Mouse (Mus musculus) embryonic fibroblast, embryonic 13.5 days (primary cell): ENCODE results near the gene Prdm13. TPM values are rescaled to one million over a fixed set of nuclear protein-coding genes. Genes with fewer than 3 reads are reported as not detected.

ENCODE experiments used
- H3K27ac ChIP-seq: 2 replicates; pipeline ENCODE4 v1.5.1; 2012; ENCODE audit warnings: low read length, control low read depth, inconsistent platforms; ENCODE audit not compliant: insufficient read depth
- H3K4me1 ChIP-seq: 2 replicates; pipeline ENCODE4 v1.6.1; 2011; ENCODE audit warnings: low read length; ENCODE audit not compliant: control insufficient read depth, insufficient read depth
- H3K4me3 ChIP-seq: 2 replicates; pipeline ENCODE4 v1.5.1; 2011; ENCODE audit warnings: mild to moderate bottlenecking, control low read depth, low read length; ENCODE audit not compliant: insufficient read depth
- CTCF ChIP-seq: IDR thresholded peaks from 2 replicates; pipeline ENCODE4 v1.5.1; 2011; ENCODE audit warnings: mild to moderate bottlenecking, control low read depth, low read length, moderate library complexity, borderline replicate concordance; ENCODE audit not compliant: insufficient read depth
- POLR2A ChIP-seq: IDR thresholded peaks from 2 replicates; pipeline ENCODE4 v1.6.1; 2011; ENCODE audit warnings: low read depth, mild to moderate bottlenecking, control low read depth, low read length, moderate library complexity
- polyA plus RNA-seq: library from polyadenylated mRNA; stranded (reverse); fragments of >200 nt; gene quantifications from 2 replicates; pipeline ENCODE4 v1.2.4, GENCODE M21; 2011; ENCODE audit warnings: low read depth; ENCODE audit not compliant: missing spikeins, insufficient read length

The Prdm13 gene
- polyA plus RNA-seq, 1 experiment: not detected

DNA sequence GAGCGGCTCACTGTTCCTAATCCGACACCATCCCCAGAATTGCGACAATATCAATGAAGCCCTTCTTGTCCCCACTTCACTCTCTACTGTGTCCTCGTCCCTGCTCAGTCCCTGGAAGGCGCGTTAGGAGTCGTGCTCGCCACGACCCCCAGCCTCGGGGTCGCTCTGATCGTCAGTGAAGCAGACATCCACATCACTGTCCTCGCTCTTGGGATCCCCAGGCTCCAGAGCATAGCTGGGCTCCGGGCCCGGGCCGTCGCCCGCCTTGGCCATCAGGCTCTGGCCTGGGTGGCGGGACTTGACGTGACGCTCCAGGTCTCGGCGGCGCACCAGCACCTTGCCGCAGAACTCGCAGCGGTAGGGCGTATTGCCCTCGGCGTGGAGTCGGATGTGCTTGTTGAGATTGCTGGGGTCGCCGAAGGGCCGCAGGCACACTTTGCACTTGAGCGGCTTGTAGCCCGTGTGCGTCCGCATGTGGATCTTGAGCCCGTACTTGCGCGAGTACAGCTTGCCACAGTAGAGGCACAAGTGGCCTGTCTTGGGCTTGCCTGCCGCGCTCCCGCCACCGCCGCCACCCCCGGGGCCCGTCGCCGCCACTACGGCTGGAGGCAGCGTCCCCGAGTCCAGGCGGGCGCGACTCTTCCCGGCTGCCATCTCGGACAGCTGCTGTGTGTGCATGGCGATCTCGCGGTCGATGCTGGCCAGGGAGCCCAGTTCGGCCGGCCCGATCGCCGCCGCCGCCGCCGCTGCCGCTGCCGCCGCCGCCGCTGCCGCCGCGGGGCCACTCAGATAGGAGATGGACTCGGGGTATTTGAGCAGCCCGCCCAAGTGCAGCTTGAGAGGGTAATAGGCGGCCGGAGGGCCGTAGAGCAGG, 7.4 kb downstream of the Prdm13 start:
- Histone ChIP-seq H3K27ac (no peak overlapping the region), H3K4me3 (peak overlapping the region; percentile 21; the same call in 1 of the 2 replicates), H3K4me1 (no peaks in the 10 kb centered on the region)
- TF ChIP-seq POLR2A (no peak), CTCF (no peak)

DNA sequence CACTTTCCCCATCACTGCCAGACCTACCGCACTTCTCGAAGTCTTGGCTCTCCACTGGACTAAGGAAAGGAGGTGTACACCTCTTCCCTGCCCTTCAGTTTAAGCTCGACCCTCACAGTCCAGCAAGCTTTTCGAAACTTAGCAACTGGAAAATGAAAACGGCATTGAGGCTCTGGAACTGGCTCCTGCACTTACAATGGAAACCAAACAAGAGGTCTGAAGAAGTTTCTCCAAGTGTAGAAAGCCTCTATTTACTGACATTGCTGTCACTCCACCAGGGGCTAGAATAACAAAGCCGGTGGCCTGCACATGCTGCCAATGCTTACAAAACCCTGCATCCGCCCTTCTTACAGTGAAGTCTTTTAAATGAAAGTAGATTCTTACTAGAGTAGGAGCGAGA, 11.1 kb downstream of the Prdm13 start:
- no peaks in the 10 kb centered on the region for H3K4me1 ChIP-seq
- H3K27ac ChIP-seq: no peak overlapping the region
- H3K4me3 ChIP-seq: no peak overlapping the region
- no peak for TF ChIP-seq CTCF
- TF ChIP-seq POLR2A: no peak

DNA sequence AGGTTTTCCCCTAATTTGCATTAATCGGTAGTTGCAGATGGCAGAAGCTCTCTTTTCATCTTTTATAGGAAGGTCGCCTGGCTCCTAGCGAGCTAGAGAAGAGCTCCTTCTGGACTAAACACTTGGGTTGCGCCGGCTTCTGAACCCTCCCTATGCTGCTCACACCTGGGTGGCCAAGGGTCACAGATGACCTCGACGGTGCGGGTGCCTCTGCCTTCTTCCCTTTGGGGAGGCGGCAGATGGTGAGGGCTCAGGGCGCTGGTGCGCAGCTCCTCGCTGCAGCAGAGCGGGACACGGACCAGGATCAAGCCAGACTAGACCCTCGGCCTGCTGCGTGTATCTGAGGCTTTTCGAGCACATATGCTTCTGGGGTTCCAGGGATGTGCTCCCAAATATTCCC, 11.7 kb downstream of the Prdm13 start:
- TF ChIP-seq CTCF: no peak
- no peak for TF ChIP-seq POLR2A
- Histone ChIP-seq H3K27ac (no peak overlapping the region), H3K4me3 (no peak overlapping the region), H3K4me1 (no peaks in the 10 kb centered on the region)

DNA sequence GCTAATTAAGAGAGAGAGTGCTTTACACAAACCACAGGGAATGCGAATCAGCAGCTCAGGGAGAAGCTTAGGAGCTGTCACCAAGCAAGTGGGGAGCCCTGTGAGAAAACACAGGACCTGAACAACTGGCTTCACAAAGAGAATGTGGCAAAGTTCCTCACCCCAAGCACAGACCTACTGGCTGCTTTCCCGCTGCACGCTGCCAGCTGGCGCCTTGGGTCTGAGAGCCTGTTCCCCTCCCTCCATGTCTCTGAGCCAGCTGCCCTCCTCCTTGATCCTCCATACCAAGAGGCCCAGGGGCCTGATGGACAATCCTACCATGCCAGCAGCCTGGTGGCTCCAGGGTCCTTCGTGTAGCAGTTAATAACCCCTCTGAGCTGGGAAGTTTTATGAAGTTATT, 19.8 kb downstream of the Prdm13 start:
- no peak overlapping the region for H3K27ac ChIP-seq
- no peak overlapping the region for H3K4me3 ChIP-seq
- no peaks in the 10 kb centered on the region for H3K4me1 ChIP-seq
- TF ChIP-seq POLR2A (no peak), CTCF (no peak)

DNA sequence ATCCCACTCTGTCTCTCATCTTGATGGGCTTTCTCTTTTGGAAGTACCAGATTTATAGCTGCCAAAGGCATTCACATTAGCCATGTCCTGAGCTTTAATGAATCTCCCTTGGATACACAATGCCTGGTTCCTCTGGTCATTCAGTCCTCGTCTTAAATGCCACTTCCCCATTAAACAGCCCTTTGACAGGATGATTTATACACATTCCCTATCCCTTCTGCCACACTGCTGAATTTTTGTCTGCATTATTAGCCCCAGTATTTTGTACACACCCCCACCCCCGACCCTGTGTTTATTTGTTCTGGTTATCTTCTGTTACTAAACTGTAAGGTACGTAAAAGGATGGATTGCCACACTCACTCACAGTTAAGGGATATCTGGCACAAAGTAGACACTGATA, 27.6 kb downstream of the Prdm13 start:
- no peak for TF ChIP-seq CTCF
- no peak for TF ChIP-seq POLR2A
- Histone ChIP-seq H3K4me3 (no peak overlapping the region), H3K27ac (no peak overlapping the region), H3K4me1 (no peaks in the 10 kb centered on the region)

DNA sequence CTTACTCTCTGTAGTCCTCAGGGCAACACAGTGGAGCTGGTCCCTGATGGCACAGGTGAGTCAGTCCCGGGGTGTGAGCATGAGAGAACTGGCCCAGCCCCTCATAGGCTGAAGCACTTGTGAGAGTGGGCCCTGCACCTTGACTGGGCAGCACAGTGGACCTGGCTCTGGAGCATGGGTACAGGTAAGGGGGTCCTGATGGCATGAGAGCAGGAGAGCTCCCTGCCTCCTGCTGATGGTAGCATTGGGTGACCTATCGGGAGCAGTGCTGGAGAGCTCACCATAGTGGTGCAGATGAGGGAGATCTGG, 56.5 kb downstream of the Prdm13 start:
- H3K4me3 ChIP-seq: no peak overlapping the region
- H3K4me1 ChIP-seq: no peaks in the 10 kb centered on the region
- no peak overlapping the region for H3K27ac ChIP-seq
- no peak for TF ChIP-seq POLR2A
- TF ChIP-seq CTCF: no peak

DNA sequence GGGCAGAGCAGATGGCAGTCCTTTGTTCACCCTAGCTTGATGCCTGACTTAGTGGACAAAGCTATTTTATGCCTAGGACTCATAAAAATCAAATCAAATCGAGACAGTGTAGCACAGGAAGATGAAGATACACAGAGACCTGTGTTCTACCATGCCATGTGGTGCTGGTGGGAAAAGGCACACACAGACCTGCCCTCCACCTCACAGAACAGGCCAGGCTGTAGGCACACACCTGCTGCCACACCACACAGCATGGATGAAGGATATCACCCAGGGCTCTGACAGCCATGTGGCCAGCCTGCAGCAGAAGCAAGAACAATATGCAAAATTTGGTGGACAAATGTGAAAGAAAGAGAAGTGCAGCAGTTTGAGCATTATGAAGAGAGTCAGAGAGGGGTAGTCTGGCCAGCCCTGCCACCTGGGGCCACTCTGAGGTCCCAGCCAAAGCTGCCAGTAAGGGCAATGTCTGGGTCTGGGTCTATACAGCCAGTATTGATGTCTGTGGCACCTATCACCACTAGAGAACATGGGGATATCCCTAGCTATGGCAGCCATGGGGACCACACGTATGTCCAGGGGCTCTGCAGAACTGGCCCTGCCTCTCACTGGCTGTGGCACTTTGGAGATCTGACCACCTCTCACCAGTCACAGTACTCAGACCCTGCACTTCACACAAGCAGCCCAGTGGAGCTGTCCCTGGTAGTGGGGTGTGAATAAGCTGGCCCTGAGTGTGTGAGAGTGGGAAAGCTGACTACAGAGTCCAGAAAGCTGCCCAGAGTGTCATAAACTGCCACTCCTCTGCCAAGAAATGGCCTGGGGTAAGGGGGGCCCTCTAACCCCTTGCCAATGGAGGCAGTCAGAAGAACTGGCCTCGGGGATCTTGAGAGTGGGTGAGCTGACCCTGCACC, 57.1 kb downstream of the Prdm13 start:
- Histone ChIP-seq H3K27ac (no peak overlapping the region), H3K4me3 (no peak overlapping the region), H3K4me1 (no peaks in the 10 kb centered on the region)
- no peak for TF ChIP-seq POLR2A
- no peak for TF ChIP-seq CTCF

Other genes starting within 250 kb of the Prdm13 start
- gene Ccnc, start 41.7 kb upstream of the Prdm13 start, polyA plus RNA-seq: 45.0 and 49.6 TPM in 2 replicates
- 23.9 and 24.6 TPM in 2 replicates for gene Usp45, start 81.2 kb upstream of the Prdm13 start, polyA plus RNA-seq
- gene Tstd3, start 81.2 kb upstream of the Prdm13 start, polyA plus RNA-seq: 15.1 and 18.3 TPM in 2 replicates
- gene Pnisr, start 161.6 kb upstream of the Prdm13 start, polyA plus RNA-seq: 103 and 137 TPM in 2 replicates
- 11.5 and 11.9 TPM in 2 replicates for gene Coq3, start 193.7 kb upstream of the Prdm13 start, polyA plus RNA-seq
- gene Faxc, start 245.4 kb upstream of the Prdm13 start, polyA plus RNA-seq: 16.7 and 18.2 TPM in 2 replicates